Mouse (Mus musculus) CD8-positive naive resting alpha-beta T cell, adult 2 months (primary cell): ENCODE data around the gene Rnf224.

Experiments used
- DNase-seq, 2 experiments: peaks; one replicate each; pipeline ENCODE4 v3.0.0; 2022; ENCODE audit warnings: low read depth in 2 of 2, low spot score in 2 of 2

Gene Rnf224

DNA sequence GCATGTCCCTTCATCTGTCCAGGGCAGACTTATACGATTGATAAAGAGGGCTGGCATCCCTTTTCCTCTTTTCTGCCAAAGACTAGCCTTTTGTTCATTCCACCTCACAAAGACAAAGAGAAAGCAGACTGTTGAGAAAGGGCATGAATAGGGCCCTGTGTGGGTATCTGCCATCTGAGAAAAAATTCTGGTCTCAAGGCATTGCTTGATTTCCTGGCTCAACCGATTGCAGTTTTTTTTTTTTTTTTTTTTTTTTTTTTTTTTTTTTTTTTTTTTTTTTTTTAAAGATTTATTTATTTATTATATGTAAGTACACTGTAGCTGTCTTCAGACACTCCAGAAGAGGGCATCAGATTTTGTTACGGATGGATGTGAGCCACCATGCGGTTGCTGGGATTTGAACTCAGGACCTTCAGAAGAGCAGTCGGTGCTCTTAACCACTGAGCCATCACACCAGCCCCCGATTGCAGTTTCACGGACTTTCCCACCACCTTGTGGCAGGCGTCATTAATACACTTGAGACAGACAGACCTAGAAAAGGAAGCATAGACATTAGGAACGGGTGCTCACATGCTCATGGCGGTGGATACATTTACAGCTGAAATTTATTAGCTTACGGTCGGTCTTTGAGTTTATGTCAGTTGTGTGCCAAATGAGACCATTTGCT is 20.0 kb upstream of the Rnf224 start:
- DNase-seq, result peak; percentile 60 to 76

DNA sequence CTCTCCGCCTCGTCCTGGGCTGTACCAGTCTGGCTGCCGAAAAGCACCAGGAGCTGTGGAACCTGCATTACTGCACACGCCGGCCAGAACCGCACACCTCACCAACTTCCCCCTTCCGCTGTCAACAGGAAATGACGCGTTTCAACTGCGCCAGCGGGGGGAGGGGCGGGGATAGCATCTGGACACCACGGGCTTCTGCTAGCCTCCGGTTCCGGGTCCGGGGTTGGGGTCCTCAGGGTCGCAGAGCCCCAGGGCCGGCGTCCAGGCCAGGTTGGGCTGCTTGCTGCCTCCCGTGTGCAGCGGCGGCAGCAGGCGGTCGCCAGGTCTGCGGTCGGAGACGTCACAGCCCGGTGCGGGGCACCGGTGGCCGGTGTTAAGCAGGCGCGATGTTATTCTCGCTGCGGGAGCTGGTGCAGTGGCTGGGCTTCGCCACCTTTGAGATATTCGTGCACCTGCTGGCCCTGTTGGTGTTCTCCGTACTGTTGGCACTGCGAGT is 18.7 kb upstream of the Rnf224 start, which contains the start of gene Tmem203:
Gene Tmem203, plus strand, starts transcription at position 156 of the 496 bp plus-strand sequence.
- DNase-seq, result peak; percentile 80 to 90

DNA sequence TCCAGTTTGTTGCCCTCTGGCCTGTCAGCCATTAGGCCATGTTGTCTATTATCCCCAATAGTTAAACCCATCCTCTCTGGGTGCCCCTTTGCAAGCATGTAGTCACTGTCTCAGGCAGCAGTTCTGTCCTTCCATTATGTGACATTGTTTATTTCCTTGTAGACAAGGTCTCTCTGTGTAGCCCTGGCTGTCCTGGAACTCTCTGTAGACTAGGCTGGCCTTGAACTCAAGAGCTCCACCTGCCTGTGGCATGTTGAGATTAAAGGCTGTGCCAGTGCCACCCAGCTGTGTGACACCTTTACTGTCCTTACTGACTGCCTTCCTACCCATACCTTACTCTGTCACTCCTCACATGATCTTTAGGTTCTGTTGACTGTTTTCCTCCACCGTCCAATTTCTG is 15.7 kb upstream of the Rnf224 start:
- DNase-seq, result no peak

DNA sequence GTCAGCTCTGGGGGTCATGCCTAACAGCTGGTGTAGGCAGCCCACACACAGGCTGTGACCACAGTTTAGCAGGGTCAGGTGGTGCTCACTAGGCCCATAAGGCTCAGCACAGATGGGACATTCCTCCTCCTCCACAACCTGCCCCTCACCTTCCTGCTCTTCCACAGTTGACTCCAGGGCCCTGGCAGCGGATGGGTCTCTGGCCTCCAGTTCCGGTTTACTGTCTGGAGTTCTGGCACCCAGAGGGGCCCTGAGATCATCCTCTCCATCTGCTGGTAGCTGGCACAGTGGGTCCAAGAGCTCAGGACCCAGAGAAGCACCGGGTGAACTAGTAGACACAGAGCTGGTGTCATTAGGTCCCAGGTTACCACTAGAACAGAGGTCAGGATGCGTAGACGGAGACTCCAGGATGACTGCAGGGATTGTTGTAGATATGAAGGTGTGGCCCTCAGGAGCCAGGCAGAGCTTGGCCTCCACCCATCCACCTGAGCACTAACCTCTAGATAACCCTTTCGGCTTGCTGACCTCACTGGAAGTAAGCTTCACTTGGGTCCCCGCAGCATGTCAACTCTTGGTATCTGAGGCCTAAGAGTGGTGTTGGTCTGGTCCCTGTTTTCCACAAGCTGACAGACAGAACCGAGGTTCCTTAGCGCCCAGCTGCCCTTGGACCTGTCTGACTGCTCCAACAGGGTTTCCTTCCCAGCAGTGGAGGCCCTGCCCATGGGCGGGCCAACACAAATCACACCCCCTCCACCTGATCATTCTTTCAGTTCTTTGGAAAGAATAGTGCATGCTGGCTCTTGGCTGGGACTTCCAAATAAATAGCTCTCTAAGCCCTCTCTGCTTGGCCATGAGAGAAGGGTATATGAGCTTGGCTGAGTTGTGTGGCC is 9.8 kb upstream of the Rnf224 start, which contains the start of gene AL732309.1:
Gene AL732309.1, minus strand, starts transcription at position 681 of the 890 bp plus-strand sequence.
- DNase-seq, result no peak

DNA sequence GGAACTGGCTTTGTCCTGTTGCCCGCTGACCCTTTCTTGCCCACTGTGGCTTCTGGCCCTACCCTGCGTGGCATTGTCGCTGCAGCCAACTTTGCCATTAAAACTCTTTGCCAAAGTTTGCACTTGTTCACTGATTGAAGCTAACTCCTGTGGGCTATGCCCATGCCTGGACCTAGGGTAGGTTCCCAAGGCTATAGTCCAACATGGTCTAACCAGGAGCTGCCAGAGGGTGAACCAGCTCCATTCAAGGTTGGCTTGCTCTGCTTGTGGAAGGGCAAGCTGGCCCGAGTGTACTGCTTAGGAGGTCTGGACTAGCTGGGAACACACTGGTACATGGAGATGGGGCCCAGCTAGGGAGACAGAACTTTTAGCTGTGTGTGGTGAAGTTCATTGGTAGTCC is 7.6 kb upstream of the Rnf224 start:
- no peak for DNase-seq

DNA sequence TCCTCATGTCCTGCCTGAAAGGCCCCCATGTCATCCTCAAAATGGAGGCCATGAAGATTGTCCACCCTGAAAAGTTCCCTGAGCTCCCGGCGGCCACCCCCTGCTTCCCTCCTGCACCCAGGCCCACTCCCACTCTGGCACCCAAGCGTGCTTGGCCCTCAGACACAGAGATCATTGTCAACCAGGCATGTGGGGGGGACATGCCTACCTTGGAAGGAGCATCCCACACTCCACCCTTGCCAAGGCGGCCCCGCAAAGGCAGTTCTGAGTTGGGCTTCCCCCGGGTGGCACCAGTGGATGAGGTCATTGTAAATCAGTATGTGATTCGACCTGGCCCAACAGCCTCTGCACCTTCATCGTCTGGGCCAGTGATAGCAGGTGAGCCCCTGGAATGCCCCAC is 6.8 kb upstream of the Rnf224 start:
- no peak for DNase-seq

DNA sequence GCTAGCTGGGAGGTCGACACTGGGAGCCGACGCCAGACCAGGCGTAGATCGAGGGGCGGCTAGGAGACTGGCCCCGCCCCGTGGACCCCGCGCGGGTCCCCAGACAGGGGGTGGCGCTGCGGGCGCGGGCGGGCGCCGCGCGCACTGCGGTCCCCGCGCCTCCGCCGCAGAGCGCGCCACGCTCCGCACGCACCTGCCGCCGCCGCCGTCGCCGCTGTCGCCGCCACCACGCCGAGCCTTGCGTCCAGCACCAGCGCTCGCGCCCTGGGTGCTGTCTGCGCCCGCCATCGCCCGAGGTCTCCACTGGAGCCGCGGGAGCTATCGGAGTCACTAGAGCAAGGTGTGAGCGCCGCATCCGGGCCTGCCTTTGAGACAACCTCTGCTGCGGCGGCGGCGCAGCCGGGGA is 5.5 kb upstream of the Rnf224 start, which contains the start of the genes Rnf208 and Cysrt1:
Gene Rnf208, plus strand, starts transcription at position 155 of the 406 bp plus-strand sequence.
Gene Cysrt1, minus strand, starts transcription at position 352 of the 406 bp plus-strand sequence.
- DNase-seq, result no peak

DNA sequence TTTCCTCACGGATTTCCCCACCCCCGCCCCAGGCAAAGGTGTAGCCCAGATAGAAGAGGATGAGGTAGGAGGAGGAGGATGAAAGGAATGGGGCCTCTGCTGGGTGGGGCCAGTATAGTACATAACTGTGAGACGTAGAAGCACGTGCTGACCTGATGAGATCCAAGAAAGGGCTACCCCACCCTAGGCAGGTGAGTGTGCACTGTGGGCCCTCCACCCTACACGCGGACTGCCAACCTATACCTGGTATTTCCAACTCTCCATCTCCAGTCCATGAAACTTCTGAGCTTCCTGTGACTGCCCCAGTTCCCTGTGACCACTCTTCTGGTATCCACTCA is 4.8 kb upstream of the Rnf224 start:
- no peak for DNase-seq

DNA sequence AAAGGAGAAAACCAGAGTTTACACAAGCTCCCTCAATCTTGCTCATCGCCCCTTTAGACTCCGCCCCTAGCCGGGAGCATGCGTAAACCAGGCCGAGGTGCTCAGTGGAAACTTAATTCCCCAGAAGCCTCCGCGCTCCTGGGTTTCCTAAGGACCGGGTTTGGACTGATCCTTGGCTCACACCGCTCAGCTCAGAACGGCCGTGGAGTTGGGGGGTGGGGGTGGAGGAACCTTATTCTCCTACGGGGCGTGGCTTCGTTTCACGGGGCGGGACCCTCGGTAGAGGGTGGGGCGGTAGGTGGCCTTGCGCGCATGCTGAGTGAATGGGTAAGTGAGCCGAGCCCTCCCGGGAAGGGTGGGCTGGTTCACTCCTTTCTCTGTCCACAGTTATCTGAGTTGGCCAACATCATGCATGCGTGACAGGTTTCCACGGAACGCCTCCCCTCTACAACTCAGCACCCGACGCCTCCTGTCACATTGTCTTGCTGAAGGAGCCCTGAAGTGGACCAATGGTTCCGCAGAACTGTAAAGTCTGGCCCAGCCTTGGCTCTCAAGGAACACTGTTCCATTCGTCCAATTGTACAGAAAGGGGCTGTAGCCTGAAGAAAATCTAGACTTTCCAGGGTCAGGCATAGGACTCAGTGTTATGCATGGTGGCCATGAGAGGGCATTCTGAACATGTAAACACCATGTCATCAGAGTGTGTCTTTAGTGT is 4.3 kb upstream of the Rnf224 start:
- peak in 1 of 2 experiments; percentile 38 for DNase-seq

DNA sequence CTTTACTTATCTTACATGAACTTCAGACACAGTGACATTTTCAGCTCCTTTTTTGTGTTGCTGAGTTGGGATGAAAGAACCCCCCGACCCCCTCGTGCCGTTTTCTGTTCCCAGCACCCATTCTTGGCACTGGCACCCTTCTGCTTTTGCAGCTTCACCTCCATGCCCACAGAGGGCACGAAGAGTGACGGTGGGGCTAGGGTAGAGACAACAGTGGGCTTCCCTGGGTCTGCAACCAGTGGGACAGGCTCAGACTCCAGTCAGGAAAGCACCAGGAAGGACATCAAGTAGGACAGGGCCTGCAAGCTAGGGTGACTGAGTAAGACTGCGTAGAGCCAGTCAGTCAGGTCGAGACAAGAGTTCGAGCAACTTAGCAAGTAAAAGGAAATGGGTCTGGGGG is 3.7 kb upstream of the Rnf224 start:
- no peak for DNase-seq

DNA sequence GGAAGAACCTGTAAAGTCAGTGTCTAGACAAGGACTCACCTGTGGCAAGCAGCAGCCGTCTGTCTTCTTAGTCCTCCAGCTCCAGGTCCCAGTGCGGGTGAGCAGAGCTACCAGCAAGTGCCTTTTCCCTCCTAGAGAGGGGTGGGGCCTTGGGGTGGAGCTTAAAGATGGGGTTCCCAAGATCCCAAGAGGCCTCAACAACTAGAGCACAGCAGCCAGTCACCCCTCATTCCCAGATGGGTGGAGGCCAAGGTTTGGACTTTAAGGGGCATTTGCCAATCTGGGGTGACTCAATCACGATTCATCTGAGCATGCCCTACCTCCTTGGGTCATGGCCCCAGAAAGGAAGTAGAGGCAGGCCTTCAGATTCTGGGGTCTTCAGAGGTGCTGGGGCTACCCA is 3.2 kb upstream of the Rnf224 start:
- DNase-seq, result no peak

DNA sequence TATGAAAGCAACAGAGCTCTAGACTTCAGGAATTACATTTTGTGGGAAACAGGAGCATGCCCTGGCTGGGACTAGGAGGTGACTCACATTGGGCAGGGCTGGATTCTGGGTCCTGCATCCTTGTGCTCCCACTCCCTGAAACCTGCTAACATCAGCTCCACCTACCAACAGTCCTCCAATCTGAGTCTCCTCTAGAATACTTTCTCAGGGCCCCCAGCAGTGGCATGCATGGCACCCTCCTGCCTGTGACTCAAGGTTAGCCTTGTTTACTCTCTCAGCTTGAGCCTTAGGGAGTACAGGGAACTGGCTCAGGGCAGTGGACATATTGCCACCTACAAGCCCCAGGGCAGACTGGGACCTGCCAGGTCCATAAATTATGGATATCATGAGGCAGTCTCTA is 1.5 kb upstream of the Rnf224 start:
- DNase-seq, result no peak

DNA sequence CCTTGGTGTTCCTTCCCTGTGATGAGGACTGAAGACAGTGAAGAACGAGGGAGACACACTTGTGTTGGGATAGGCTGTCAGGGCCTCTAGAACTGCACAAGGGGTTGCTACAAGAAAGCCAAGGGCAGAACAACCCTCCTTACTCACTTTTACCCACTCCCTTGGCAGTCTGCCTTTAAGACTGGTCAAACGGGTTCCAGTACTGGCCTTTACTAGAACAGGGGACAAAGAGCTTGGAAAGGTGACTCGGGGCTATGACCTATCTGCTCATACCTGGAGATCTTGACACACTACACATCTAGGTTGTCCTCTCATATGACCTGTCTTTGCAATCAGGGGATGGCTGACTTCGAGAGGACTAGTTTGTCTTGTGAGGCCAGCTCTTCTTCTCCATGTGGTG is 935 bp upstream of the Rnf224 start:
- no peak for DNase-seq

DNA sequence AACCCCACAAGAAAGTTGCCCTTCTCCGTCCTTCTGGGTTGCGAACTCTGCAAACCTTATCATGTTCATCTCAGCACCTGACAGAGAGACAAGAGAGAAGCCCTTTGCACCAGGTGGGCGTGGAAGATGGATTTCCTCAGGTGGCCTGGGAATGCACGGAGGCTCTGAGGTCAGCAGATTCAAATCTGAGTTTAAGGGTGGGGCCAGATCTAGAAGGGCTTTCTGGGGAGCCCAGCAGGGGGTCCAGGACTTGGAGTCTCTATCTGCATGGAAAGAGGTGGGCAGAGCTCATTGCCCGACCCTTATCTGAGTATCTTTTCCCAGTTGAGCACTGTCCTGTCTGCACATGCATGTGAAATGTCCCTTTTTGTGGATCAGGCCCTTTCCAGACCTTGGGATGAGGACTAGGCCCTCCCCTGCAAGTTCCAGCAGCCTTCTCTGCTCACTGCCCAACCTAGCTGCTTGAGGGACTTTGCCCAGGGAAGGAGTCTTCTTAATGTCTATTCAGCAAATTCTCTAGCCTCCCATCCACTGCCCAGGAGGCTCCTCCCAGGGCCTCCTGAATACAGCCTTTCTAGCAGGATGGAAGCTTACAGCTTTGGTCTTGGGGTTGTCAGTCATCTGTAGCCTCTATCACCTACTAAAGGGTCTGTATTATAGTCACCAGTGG is 1.9 kb downstream of the Rnf224 start:
- no peak for DNase-seq

DNA sequence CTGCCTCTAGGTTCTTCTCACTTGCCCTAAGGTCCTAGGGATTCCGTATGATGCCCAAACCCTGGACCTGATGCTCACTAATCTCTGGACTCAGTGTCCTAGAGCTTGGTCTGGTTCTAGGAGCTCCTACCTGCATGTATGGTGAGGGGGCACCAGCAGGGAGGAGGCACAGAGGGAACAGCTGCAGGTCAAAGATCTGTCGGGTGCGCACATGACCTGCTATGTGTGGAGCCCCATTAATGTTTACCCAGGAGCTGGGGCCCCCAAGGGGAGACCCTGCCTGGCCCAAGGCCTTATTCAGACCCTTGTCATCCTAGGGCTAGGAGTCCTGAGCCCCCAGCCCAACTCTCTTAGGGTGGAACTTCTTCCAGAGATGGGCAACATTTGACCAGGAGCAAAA is 2.5 kb downstream of the Rnf224 start, which contains the start of gene Slc34a3:
Gene Slc34a3, minus strand, starts transcription at position 315 of the 400 bp plus-strand sequence.
- DNase-seq, result no peak

DNA sequence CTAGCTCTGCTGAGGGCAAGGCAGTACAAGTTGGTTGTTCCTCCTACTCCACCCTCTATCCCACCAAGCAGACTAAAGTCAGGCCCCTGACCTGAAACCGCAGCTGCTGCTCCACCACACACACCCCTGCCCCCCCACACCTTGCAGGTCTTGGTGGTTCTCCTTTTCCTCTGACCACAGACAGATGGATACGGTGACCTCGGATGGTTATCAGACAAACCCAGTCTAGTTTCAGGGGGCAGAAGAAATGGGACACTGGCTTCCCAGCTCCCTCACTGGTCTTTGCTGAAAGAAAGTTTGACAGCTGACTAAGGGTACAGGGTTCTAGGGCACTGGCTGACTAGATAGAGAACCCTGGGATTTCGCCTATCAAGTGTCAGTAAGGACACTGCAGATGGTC is 3.2 kb downstream of the Rnf224 start:
- DNase-seq, result no peak

DNA sequence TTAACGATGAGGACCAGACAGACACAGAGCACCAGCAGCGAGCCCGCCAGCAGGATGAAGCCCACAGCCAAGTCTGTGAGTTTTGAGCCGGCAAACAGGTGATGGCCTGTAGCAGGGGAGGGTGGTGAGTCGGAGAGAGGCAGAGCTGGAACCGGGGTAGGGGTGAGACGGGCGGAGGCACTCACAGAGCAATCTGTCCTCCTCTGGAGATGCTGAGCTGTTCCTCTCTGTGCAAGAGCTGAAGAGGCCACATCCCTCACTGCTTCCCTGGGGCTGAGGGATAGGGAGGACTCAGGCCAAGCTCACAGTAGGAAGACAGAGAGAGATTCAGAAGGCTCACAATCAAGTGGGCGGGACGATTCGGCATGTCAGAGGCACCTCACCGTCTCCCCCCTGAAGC is 5.5 kb downstream of the Rnf224 start:
- DNase-seq, result no peak

DNA sequence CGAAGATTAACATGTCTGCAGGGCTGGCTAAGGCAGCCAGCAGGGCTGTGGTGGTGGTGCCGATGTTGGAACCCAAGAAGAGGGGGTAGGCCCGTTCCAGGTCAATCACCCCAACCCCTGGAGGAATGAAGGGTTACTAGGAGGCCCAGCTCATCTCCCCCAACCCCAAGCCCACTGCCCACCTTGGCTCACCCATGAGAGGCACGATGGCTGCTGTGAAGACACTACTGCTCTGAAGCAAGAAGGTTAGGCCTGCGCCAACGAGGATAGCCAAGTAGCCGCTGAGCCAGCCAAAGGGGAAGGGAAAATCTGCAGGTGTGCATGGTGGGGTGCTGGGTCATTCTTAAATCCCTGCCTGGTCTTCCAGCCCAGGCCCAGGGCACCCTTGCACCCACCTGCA is 6.0 kb downstream of the Rnf224 start:
- DNase-seq, result no peak

DNA sequence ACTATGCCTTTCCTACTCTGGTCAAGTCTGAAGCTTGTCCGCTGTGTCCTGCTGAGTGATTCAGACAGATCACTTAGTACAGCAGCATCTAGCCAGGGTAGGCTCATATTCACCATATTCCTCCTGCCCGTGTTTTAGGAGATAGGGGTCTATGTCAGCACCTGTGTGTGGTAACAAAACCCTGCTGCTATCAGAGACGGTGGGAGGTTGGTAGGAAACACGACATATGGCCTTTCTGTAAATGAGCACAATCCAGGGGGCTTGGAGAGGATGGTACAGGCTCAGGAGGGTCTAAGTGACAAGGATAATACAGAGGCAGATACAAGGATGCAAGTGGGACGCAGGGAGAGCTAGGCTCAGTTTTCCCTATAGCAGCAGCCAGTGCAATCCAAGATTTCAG is 7.0 kb downstream of the Rnf224 start:
- no peak for DNase-seq

DNA sequence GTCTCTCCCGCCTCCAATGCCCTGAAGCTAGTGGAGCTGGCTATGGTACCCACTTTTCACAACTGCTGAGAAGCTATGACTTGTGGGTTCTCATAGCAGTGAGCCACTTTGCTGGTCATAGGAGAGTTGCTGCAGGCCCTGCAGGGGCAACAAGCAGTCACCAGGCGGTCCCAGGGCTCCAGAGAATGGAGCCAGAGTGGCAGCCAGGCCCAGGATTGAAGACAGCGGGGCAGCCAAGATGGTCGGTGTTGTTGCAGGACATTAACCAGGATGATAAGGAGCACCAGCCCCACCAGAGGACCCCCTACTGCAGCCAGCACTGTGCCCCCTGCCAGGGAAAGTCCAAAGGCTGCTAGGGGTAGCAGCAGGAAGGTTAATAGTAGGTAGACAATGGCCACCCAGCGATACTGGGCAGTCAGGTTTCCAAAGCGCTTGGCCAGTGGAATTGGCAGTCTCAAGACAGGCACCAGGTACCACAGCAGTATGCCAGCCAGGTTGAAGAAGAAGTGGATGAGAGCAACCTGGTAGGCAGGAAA is 7.5 kb downstream of the Rnf224 start:
- no peak for DNase-seq
